Mouse (Mus musculus): Measurements from ENCODE around the gene Abcf2.

- TF ChIP-seq CTCF (IDR thresholded peaks at IDR 0.05; ENCODE audit: borderline replicate concordance, insufficient read depth, low read depth, low read length), result no peak
- no peak for TF ChIP-seq POLR2A (IDR thresholded peaks at IDR 0.05; ENCODE audit: borderline replicate concordance, insufficient read depth, low read length)
These were observed 50.4 kb downstream of the Abcf2 start, which contains the start of gene Gbx1 for GRCm38 (mm10) chr5:24526889-24527230.

Measured in cerebellum, adult 2 months (tissue).